Mouse (Mus musculus) adrenal gland, adult 8-10 months (tissue): Measurements from ENCODE around the gene Dnase1l1. TPM values are rescaled to one million over a fixed set of nuclear protein-coding genes. Genes with fewer than 3 reads are reported as not detected.

Experiments used
- DNase-seq: peaks from one replicate; pipeline ENCODE4 v3.0.0; 2022
- total RNA-seq, 4 experiments: library from RNA; stranded (reverse); gene quantifications; 2 replicates each; pipeline ENCODE4 v1.2.4; 2022

The Dnase1l1 gene
- total RNA-seq = 10 to 100 TPM; 16.3 to 28.6 (median 21.8) TPM

DNA sequence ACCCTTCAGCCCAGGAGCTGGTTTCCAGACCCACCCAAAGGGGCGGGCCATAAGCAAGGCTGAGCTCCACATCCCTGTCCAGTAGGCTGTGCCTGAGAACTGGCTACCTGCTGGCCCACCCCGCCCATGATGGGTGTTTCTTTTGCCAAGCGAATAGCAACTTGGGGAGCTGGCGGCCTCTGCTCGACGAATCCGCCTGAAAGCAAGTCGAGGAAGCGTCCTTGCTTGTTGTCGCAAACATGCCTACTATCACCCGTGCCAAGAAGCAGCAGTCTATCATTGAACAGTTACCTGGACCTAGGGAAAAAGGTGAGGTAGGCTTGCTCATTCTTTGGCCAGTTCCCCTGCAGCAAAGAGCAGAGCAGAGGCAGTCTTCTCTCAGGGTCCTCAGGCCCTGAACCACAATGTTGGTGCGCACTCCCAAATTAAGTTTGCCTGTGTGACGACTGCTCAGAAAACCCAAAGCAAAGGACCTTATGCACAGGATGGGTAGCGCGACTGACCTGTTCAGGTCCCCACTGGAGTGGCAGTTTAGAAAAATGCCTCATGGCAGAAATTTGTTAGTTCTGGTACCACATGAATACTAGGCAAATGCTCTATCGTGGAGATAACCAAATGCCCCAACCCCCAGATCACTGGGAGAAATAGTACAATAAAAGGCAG, at the start of gene Dnase1l1, which contains the start of gene Taz:
Dnase1l1 (minus strand) TSS at position 606 of the 663 bp plus-strand sequence.
Taz (plus strand) TSS at position 181 of the 663 bp plus-strand sequence.
- peak; percentile 86 for DNase-seq

GRCm38 (mm10) chrX:74330166-74330930, 48.2 kb upstream of the Dnase1l1 start:
- no peak for DNase-seq

DNA sequence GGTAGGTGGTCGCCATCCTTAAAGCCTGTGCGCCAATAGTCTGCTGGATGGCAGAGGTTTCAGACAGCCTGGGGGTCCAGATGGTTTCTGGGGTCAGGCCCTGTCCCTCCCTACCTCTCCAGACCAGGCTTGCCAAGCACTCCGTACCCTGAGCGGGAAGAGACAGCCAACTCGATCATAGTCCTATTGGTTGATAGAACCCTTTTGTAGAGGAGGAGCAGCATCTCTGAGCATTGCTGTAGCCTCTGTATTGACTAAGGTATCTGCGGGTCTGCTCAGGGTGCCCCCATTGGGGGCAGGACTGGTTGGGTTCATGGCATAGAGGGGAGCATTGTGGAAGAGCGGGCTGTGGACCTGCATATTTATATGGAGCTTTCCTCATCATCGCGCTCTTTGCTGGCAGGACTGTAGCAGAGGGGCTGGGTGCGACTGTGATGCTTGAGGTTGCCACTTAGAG, 47.1 kb upstream of the Dnase1l1 start:
- no peak for DNase-seq

GRCm38 (mm10) chrX:74328725-74329161, 46.6 kb upstream of the Dnase1l1 start, which contains the start of gene Plxna3:
TSS of gene Plxna3 (plus strand) at chrX:74329066.
- peak; percentile 47 for DNase-seq

DNA sequence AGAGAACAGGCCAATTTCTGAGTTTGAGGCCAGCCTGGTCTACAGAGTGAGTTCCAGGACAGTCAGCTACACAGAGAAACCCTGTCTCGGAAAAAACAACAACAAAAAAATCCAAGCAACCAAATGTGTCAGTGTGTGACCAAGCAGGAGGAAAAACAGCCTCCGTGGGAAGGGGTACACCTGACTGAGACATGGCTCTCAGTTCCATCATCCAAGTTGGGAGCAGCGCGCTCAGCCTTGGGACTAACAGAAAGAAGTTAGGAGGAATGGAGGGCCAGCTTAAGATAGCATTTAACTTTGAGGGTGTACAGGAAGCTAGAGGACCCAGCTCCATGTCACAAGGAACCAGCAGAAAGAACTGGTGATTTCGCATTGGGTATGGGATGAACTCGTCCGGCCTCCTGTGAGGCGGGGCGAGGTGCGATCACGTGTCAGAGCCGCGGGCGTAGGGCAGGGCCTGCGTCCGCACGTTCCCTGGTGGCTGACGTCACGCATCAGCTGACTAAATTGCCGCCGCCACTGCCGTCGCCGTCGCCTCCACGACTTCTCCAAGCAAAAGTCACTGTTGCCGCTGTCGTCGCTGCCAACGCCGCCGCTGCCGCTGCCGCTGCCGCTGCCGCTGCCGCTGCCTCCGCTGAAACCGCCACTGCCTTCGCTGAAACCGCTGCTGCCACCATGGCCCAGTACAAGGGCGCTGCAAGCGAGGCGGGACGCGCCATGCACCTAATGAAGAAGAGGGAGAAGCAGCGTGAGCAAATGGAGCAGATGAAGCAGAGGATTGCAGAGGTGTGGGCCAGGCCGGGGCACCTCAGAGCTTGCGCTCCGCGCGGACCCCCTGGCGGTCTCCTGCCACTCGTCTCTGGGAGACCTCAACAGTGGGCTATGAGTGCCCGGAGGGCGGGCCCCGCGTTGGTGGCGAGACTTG, 30.7 kb upstream of the Dnase1l1 start, which contains the start of gene Fam50a:
Fam50a (plus strand) TSS at position 494 of the 925 bp plus-strand sequence.
- peak; percentile 86 for DNase-seq

DNA sequence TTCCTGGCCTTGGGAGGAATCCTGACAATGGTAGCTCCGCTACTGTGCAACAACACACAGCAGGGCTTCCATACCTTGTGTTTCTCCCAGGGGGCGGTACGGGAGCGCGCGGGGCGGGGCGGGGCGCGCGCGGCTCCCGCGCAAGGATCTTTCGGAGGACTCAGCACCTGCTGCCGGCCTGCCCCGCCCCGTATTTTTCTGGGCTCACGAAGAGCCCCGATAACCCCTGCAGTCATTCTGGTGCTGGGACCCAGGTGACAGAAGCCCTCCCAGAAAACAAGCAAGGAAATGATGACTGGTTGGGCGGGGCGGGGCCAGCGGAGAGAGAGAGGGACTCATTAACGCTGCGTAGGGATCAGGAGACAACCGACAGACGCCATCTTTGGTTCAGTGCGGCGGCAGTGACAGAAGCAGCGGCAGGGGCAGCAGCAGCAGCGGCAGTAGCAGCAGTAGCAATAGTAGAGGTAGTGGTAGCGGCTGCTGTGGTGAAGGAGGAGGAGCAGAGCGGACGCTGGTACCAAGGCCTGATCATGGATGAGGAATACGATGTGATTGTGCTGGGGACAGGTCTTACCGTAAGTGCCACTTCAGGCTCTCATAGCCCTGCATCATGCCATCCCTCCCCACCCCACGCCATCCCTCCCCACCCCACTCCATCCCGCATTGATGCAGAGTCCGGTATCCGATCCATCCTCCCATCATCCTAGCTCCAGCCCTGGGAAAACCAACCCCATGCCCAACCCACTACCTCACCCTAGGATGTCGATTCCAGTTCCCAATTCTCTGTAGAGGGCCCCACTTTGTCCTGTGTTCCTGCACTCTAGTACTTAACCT, 22.9 kb upstream of the Dnase1l1 start, which contains the start of gene Gdi1:
Gdi1 (plus strand) TSS at position 132 of the 834 bp plus-strand sequence.
- DNase-seq = peak; percentile 43

GRCm38 (mm10) chrX:74299721-74300120, 17.6 kb upstream of the Dnase1l1 start:
- no peak for DNase-seq

DNA sequence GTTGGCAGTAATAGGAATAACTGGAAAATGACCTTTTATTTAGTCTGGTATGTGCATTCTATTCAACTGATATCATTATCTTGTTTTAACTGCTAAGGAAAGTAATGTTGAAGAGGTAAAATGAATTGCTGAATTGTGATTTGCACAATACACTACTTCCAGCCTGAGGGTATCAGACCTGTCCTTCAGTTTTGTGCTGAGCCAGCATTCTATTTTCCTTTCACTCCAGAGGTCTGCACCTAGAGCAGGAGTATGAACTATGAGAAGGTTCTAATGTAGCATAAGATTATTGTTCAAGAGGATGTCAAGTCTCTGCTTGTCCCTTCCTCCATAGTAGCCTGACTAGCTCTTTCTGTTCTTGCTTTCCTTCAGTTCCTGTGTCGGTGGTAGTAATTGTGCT, 16.2 kb upstream of the Dnase1l1 start:
- DNase-seq = no peak

GRCm38 (mm10) chrX:74296538-74297448, 14.7 kb upstream of the Dnase1l1 start, which contains the start of gene Atp6ap1:
TSS of gene Atp6ap1 (plus strand) at chrX:74297097.
- DNase-seq = peak; percentile 93

DNA sequence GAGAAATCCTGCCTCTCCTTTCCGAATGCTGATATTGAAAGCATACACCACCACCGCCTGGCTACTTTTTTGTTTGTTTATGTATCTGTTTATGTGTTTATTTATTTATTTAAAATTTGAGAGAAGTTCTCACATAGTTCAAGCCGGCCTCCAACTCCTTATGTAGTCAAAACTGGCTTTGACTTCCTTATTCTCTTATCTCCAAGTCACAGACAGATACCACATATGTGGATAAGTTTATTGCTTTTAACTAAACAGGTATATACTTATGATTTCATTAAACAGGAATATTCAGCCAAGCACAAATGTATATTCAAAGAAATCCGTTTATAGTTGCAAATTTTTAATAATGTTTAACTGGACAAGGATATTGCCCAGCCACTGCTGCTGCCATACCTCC, 11.3 kb upstream of the Dnase1l1 start:
- DNase-seq = no peak

GRCm38 (mm10) chrX:74283092-74283437, 928 bp upstream of the Dnase1l1 start:
- no peak for DNase-seq

- peak; percentile 79 for DNase-seq
These were observed 406 bp upstream of the Dnase1l1 start for GRCm38 (mm10) chrX:74282395-74283091.

GRCm38 (mm10) chrX:74281041-74281731, 951 bp downstream of the Dnase1l1 start:
- no peak for DNase-seq

- DNase-seq = no peak
These were observed 4.2 kb downstream of the Dnase1l1 start for GRCm38 (mm10) chrX:74277916-74278315.

DNA sequence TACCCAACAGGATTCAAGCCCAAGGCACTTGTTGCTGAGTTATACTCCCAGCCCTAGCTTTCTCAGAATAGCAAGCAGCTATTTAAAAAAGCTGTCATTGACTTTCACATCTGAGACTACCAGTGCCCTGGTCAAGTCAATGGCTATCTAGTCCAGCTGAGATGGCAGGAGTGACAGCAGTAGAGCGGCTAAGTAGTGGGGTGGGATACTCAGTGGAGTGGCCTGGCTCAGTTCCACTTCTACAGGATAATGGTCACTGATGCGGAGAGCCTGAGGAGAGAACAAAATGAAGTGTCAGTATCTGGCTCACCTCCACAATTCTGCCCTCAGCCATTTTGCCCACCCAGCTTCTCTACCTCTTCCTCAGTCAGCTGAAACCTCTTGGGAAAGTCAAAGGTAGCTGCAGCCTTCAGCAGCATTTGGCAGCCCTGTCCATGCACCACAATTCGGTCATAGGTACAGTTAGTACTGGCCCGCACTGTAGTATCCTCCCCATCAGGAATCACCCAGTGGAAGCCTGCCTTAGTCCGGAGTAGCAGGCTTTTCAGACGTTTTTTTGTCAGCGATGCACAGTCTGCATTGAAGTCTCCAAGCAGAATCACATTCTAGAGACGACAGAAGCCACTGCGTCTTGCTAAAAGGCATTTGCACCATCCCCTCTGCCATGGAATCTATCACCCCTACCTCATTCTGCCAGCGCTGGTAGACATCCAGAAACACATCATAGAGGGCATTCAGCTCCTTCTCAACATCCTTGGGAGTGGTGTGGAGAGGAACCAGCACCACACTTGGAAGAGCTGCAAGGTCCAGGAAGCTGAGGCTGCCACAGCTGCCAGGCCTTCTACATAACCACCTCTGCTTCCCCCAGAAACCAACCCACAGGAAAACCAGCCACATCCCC, 8.5 kb downstream of the Dnase1l1 start:
- DNase-seq = no peak

DNA sequence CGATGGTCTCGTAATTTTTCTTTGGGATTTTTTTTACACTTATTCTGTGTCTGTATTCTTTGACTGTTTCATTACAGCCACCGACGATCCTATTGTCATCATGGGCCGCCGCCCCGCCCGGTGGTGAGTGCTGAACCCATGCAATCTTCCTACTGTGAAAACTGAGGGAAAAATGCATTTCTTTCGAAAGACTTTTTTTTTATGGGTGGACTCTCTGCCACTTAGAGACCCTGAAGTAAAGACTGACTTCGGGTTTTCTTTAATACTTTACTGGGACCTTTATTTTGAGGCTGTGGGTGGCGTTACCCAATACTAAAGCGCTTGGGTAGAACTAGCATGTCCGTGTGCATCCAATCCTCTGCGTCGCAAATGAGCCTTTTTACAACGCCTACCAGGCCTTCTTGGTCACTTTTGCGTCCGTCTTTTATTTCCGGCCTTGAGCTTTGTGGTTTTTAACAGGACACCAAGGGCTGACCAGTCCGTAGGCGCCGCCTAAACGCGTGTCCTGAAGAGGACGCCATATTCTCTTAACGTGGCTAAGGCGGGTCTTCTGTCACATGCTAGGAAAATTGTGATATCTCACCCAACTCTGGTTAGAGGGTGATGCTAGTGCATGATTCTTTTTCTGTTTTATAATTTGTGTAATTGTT, 11.1 kb downstream of the Dnase1l1 start:
- peak; percentile 18 for DNase-seq
